Mouse (Mus musculus) G1E (cell line): ENCODE measurements at regions not wholly inside any gene's neighbourhood (a gene's known extent, or its start where the extent isn't known, plus 50 kb on each side); places are given as distances from the start of the nearest gene placed in this dataset.

ENCODE experiments used
- CTCF ChIP-seq: IDR thresholded peaks from 2 replicates; pipeline ENCODE4 v1.5.1; 2012; ENCODE audit warnings: low read depth, low read length, inconsistent platforms, mixed read lengths
- GATA1 ChIP-seq: IDR thresholded peaks from 2 replicates; pipeline ENCODE4 v1.6.1; 2012; ENCODE audit warnings: borderline replicate concordance, low read length, inconsistent platforms, mixed read lengths
- POLR2AphosphoS5 ChIP-seq: IDR thresholded peaks from 2 replicates; pipeline ENCODE4 v1.6.1; 2012; ENCODE audit warnings: low read depth, low read length, inconsistent platforms; ENCODE audit not compliant: insufficient replicate concordance
- TAL1 ChIP-seq: conservative IDR thresholded peaks from 2 replicates; pipeline ENCODE4 v1.6.1; 2012; ENCODE audit warnings: low read depth, low read length, inconsistent platforms, mixed read lengths

DNA sequence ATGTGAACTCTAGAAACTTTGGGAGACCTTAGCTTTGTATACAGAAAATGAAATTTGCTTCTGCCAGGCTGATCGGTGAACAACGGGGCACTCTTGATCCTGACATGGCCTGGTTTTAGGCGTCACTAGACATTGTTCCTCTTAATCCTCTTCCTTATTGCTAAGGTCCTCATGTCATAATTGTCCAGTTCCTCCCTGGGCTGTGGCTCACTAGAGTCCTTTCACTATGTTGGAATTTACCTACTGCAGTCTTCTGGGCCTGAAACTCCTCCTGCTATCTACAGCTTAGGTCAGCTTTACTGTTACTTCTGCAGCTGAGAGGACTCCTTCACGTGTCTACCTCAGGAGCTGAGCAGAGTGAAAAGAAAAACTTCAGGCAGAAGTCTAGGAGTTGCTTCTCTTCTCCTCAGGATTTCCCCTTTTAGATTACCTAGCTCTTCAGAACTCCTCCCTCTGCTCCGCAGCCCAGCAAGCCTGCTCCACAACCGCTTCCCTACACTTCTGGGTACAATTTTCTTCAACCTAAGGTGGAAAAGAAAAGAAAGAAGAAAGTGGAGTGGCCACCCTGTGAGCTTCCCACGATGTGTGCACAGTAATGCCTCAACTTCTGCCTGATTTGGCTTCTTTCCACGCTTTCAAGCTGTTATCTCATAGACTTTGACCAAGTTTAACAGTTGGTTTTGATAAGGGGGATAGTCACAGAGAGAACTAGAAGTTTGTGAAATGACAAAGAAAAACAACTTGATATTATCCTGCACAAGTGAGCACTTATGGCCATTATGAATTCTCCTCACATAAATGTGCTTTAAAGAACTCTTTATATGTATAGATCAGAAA is 114.4 kb upstream of the Bcl6 start:
- TF ChIP-seq GATA1 (no peak), POLR2AphosphoS5 (no peak), CTCF (no peak), TAL1 (no peak)
